28 mouse cellular contexts compared by ENCODE assay signal in the genomic region with DNA sequence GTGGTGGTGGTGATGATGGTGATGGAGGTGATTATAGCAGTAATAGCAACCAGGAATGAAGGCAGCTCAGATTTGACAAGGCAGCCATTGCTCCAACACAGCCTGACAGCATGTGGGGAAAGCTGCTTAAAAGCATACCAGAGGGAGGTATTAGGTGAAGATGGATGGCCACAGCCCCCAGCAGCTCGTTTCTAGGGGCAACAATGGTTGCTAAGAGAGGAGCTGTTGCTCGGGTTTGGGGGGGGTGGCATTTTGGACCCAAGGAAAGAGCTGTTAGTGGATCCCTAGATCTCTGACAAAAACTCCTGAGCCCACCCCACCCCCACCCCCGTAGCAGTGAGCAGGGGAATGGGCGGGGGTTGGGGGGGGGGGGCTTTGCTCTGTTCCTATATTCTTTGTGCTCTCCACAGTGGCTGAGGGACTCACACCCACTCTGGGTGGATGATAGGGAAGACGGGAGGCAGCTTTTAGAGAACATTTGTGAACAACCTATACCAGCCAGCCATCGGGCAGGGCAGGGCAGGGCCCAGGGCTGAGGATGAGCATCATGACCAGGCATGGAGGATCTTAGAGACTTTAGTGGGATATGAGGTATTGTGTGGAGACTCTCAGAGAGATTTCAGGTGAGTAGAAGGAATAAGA.
DNase-seq lines count a peak whose midpoint lies in the region; ATAC-seq lines count a peak whose summit lies in the region.
"Had no signal": no experiment of that assay in that cellular context is flagged by ENCODE, and none has a peak within 500 bp of the region (broad histone marks: within the 10 kb centered on the region; RNA-seq: fewer than 3 reads in every experiment).

No protein-coding gene starts in this region.

- no peak for ATAC-seq in midbrain, embryonic 15.5 days (replicated peaks)
- peak; percentile 69 for ATAC-seq in neural tube, embryonic 14.5 days (ENCODE audit: low read depth)
- ATAC-seq: activated CD4-positive, CD25-positive, alpha-beta regulatory T cell, adult 4 months; forebrain, embryonic 16.5 days; intestine, embryonic 16.5 days had no signal

- no peaks in the 10 kb centered on the region for H3K9me3 ChIP-seq in midbrain, embryonic 10.5 days (replicated peaks)
- H3K9me3 ChIP-seq in midbrain, embryonic 15.5 days = no peaks in the 10 kb centered on the region
- H3K9me3 ChIP-seq in neural tube, embryonic 14.5 days (ENCODE audit: control insufficient read depth, low read length) = no peaks in the 10 kb centered on the region
- H3K9me3 ChIP-seq: limb, embryonic 13.5 days; lung, embryonic 15.5 days had no signal

- H3K9ac ChIP-seq in midbrain, embryonic 15.5 days = no peak overlapping the region
- H3K9ac ChIP-seq in neural tube, embryonic 14.5 days (replicated peaks; ENCODE audit: low read depth, low read length) = no peak overlapping the region
- H3K9ac ChIP-seq: limb, embryonic 13.5 days; lung, embryonic 15.5 days had no signal

- H3K4me2 ChIP-seq in midbrain, embryonic 15.5 days = no peak overlapping the region
- H3K4me2 ChIP-seq in neural tube, embryonic 14.5 days (ENCODE audit: low read depth, low read length) = no peak overlapping the region
- H3K4me2 ChIP-seq: limb, embryonic 13.5 days; liver, embryonic 11.5 days; lung, embryonic 15.5 days had no signal

- WGBS in midbrain, embryonic 10.5 days = 42% methylated on average over 6 of the region's 6 CpGs
- WGBS in midbrain, embryonic 15.5 days = 26% methylated on average over 6 of the region's 6 CpGs
- 28% methylated on average over 6 of the region's 6 CpGs for WGBS in neural tube, embryonic 14.5 days

- no peaks in the 10 kb centered on the region for H3K36me3 ChIP-seq in midbrain, embryonic 10.5 days
- H3K36me3 ChIP-seq in midbrain, embryonic 15.5 days (replicated peaks) = no peaks in the 10 kb centered on the region
- no peaks in the 10 kb centered on the region for H3K36me3 ChIP-seq in neural tube, embryonic 14.5 days (ENCODE audit: control insufficient read depth, insufficient read depth, low read length)
- H3K36me3 ChIP-seq: limb, embryonic 13.5 days; lung, embryonic 15.5 days had no signal

- H3K27ac ChIP-seq in midbrain, embryonic 10.5 days (replicated peaks) = peak overlapping the region; percentile 63
- no peak overlapping the region for H3K27ac ChIP-seq in midbrain, embryonic 15.5 days
- H3K27ac ChIP-seq in neural tube, embryonic 14.5 days (ENCODE audit: low read depth, low read length) = no peak overlapping the region
- H3K27ac ChIP-seq: gastrocnemius, adult 2 months; kidney, postnatal 0 days; limb, embryonic 13.5 days; lung, embryonic 15.5 days; stomach, postnatal 0 days had no signal

- no peak overlapping the region for H3K4me3 ChIP-seq in midbrain, embryonic 10.5 days
- no peak overlapping the region for H3K4me3 ChIP-seq in midbrain, embryonic 15.5 days
- H3K4me3 ChIP-seq in neural tube, embryonic 14.5 days (ENCODE audit: low read depth, low read length) = no peak overlapping the region
- H3K4me3 ChIP-seq: erythroblast, embryonic 14.5 days; gastrocnemius, adult 2 months; left cerebral cortex, adult 2 months; limb, embryonic 13.5 days; lung, embryonic 15.5 days; myocyte had no signal

- no peaks in the 10 kb centered on the region for H3K27me3 ChIP-seq in midbrain, embryonic 10.5 days (ENCODE audit: low read depth, poor library complexity, severe bottlenecking)
- no peaks in the 10 kb centered on the region for H3K27me3 ChIP-seq in midbrain, embryonic 15.5 days (replicated peaks)
- H3K27me3 ChIP-seq in neural tube, embryonic 14.5 days (ENCODE audit: control insufficient read depth, insufficient read depth, low read length) = no peaks in the 10 kb centered on the region
- H3K27me3 ChIP-seq: limb, embryonic 13.5 days; lung, embryonic 15.5 days had no signal

- peaks cover 25% of the 10 kb centered on the region for H3K4me1 ChIP-seq in midbrain, embryonic 10.5 days
- peaks cover 6% of the 10 kb centered on the region for H3K4me1 ChIP-seq in midbrain, embryonic 15.5 days
- H3K4me1 ChIP-seq in neural tube, embryonic 14.5 days (ENCODE audit: control insufficient read depth, insufficient read depth, low read length) = peaks cover 12% of the 10 kb centered on the region
- H3K4me1 ChIP-seq: limb, embryonic 13.5 days; lung, embryonic 15.5 days had no signal

- DNase-seq in embryo, embryonic 10.5 days (ENCODE audit: low spot score) = peak; percentile 22
- no peak for DNase-seq in embryo, embryonic 9.5 days (ENCODE audit: extremely low spot score)
- peak; percentile 26 for DNase-seq in midbrain, embryonic 10.5 days (ENCODE audit: low spot score)
- peak; percentile 47 for DNase-seq in mesoderm, embryonic 11.5 days (ENCODE audit: low read depth, low spot score)
- no peak for DNase-seq in thymus, postnatal 4 days
- DNase-seq in gastrocnemius, adult 8-10 months (ENCODE audit: low spot score in 2 of 2) = no peak
- DNase-seq: adrenal gland, adult 8-10 months; cerebellum, adult 2 months; cerebellum, postnatal 14 days; gastrocnemius, adult 2 months; heart, postnatal 14 days; kidney, adult 8-10 months; right cerebral cortex, postnatal 4 days; thymus, adult 2 months; thymus, postnatal 36 days had no signal

Comparison
In these comparisons a context has a peak if more than half of its experiments do, and no peak if none do; other contexts are left out.
1. DNase-seq: peak in embryo, embryonic 10.5 days (single experiment), midbrain, embryonic 10.5 days (single experiment) and mesoderm, embryonic 11.5 days (single experiment); none in embryo, embryonic 9.5 days (single experiment), thymus, postnatal 4 days (single experiment) and gastrocnemius, adult 8-10 months (0 of 2).